Mouse (Mus musculus): ENCODE measurements around the gene Chst11. TPM values are rescaled to one million over a fixed set of nuclear protein-coding genes. Genes with fewer than 3 reads are reported as not detected.

The Chst11 gene
- total and polyA plus RNA-seq, 3 experiments = 3.1 to 10.6 TPM; not detected in 1

- TF ChIP-seq TAL1 (IDR thresholded peaks at IDR 0.05; ENCODE audit: low read length) = no peak
- no peak for TF ChIP-seq GABPA (IDR thresholded peaks at IDR 0.05; ENCODE audit: low read depth, low read length)
- no peak for TF ChIP-seq UBTF (IDR thresholded peaks at IDR 0.05; ENCODE audit: borderline replicate concordance, insufficient read depth, low read depth, low read length)
- no peak for TF ChIP-seq MAX (IDR thresholded peaks at IDR 0.05; ENCODE audit: low read length)
- TF ChIP-seq SMC3 (IDR thresholded peaks at IDR 0.05; ENCODE audit: low read depth, low read length) = no peak
- no peak for TF ChIP-seq CHD1 (IDR thresholded peaks at IDR 0.05; ENCODE audit: low read depth, low read length)
- no peak for TF ChIP-seq MYC (IDR thresholded peaks at IDR 0.05; ENCODE audit: low read depth, low read length)
- no peak for TF ChIP-seq MXI1 (IDR thresholded peaks at IDR 0.05; ENCODE audit: low read depth, low read length)
- TF ChIP-seq CTCF (IDR thresholded peaks at IDR 0.05 in 2 of 3, conservative IDR thresholded peaks at IDR 0.05 in 1 of 3; ENCODE audit: control insufficient read depth in 1 of 3, insufficient read depth in 1 of 3, low read depth in 2 of 3, low read length in 3 of 3, poor library complexity in 1 of 3, severe bottlenecking in 1 of 3) = no peak
- no peak for TF ChIP-seq POLR2AphosphoS5 (IDR thresholded peaks at IDR 0.05; ENCODE audit: borderline replicate concordance, low read depth, low read length)
- TF ChIP-seq ZMIZ1 (IDR thresholded peaks at IDR 0.05; ENCODE audit: low read depth, low read length) = no peak
- TF ChIP-seq ELF1 (IDR thresholded peaks at IDR 0.05; ENCODE audit: low read depth, low read length) = no peak
- no peak for TF ChIP-seq MEF2A (IDR thresholded peaks at IDR 0.05; ENCODE audit: extremely low read depth, insufficient replicate concordance, low read depth, low read length, poor library complexity, severe bottlenecking)
- TF ChIP-seq NRF1 (IDR thresholded peaks at IDR 0.05; ENCODE audit: insufficient read depth, low read depth, low read length, poor library complexity, severe bottlenecking) = no peak
- no peak for TF ChIP-seq POLR2AphosphoS2 (IDR thresholded peaks at IDR 0.05; ENCODE audit: low read length)
- TF ChIP-seq ZKSCAN1 (IDR thresholded peaks at IDR 0.05; ENCODE audit: low read depth, low read length) = no peak
- TF ChIP-seq POLR2A (IDR thresholded peaks at IDR 0.05; ENCODE audit: control insufficient read depth in 1 of 2, insufficient read depth in 1 of 2, low read depth in 1 of 2, low read length in 2 of 2, poor library complexity in 1 of 2) = no peak
- TF ChIP-seq JUND (IDR thresholded peaks at IDR 0.05; ENCODE audit: low read depth, low read length) = no peak
- TF ChIP-seq ZNF384 (IDR thresholded peaks at IDR 0.05; ENCODE audit: low read depth, low read length) = no peak
- no peaks in the 10 kb centered on the region for H3K9me3 ChIP-seq (replicated peaks; ENCODE audit: insufficient read depth, low read length)
- H3K27me3 ChIP-seq (ENCODE audit: control insufficient read depth in 1 of 2, insufficient read depth in 2 of 2, low read length in 2 of 2) = peaks cover 0 to 3% of the 10 kb centered on the region in 2 experiments; a peak in 1 of 4 replicates
- H3K4me1 ChIP-seq (ENCODE audit: control insufficient read depth in 1 of 2, insufficient read depth in 2 of 2, low read length in 2 of 2) = no peaks in the 10 kb centered on the region
- no peaks in the 10 kb centered on the region for H3K36me3 ChIP-seq (ENCODE audit: control insufficient read depth in 1 of 2, insufficient read depth in 2 of 2, low read length in 2 of 2)
- no peak overlapping the region for H3K27ac ChIP-seq (ENCODE audit: control insufficient read depth, low read depth, low read length)
- DNase-seq (ENCODE audit: low read depth, low spot score) = no peak
- H3K4me3 ChIP-seq (ENCODE audit: control insufficient read depth in 1 of 2, insufficient read depth in 1 of 2, low read depth in 2 of 2, low read length in 2 of 2) = no peak overlapping the region
- H3K9ac ChIP-seq (ENCODE audit: control insufficient read depth, low read depth, low read length, poor library complexity, severe bottlenecking) = no peak overlapping the region
- no peaks in the 10 kb centered on the region for H3K79me2 ChIP-seq (ENCODE audit: control insufficient read depth, insufficient read depth, low read length, poor library complexity)
Observed at GRCm38 (mm10) chr10:83242106-83242686, 256.9 kb downstream of the Chst11 start.

- H3K79me2 ChIP-seq (ENCODE audit: control insufficient read depth, insufficient read depth, low read length, poor library complexity) = no peaks in the 10 kb centered on the region
- H3K9me3 ChIP-seq (replicated peaks; ENCODE audit: insufficient read depth, low read length) = no peaks in the 10 kb centered on the region
- no peaks in the 10 kb centered on the region for H3K4me1 ChIP-seq (ENCODE audit: control insufficient read depth in 1 of 2, insufficient read depth in 2 of 2, low read length in 2 of 2)
- peaks cover 0 to 3% of the 10 kb centered on the region in 2 experiments; a peak in 1 of 4 replicates for H3K27me3 ChIP-seq (ENCODE audit: control insufficient read depth in 1 of 2, insufficient read depth in 2 of 2, low read length in 2 of 2)
- no peak for DNase-seq (ENCODE audit: low read depth, low spot score)
- TF ChIP-seq JUND (IDR thresholded peaks at IDR 0.05; ENCODE audit: low read depth, low read length) = no peak
- no peak for TF ChIP-seq HCFC1 (IDR thresholded peaks at IDR 0.05; ENCODE audit: low read depth, low read length)
- no peak for TF ChIP-seq TCF12 (IDR thresholded peaks at IDR 0.05; ENCODE audit: low read depth, low read length)
- TF ChIP-seq MAFK (IDR thresholded peaks at IDR 0.05; ENCODE audit: borderline replicate concordance, low read depth, low read length) = no peak
- no peak for TF ChIP-seq RAD21 (IDR thresholded peaks at IDR 0.05; ENCODE audit: low read depth, low read length)
- TF ChIP-seq MEF2A (IDR thresholded peaks at IDR 0.05; ENCODE audit: extremely low read depth, insufficient replicate concordance, low read depth, low read length, poor library complexity, severe bottlenecking) = no peak
- TF ChIP-seq POLR2A (IDR thresholded peaks at IDR 0.05; ENCODE audit: control insufficient read depth in 1 of 2, insufficient read depth in 1 of 2, low read depth in 1 of 2, low read length in 2 of 2, poor library complexity in 1 of 2) = no peak
- no peak for TF ChIP-seq ZNF384 (IDR thresholded peaks at IDR 0.05; ENCODE audit: low read depth, low read length)
- TF ChIP-seq E2F4 (IDR thresholded peaks at IDR 0.05; ENCODE audit: borderline replicate concordance, low read depth, low read length) = no peak
- no peak for TF ChIP-seq ETS1 (IDR thresholded peaks at IDR 0.05; ENCODE audit: low read depth, low read length)
- TF ChIP-seq POLR2AphosphoS2 (IDR thresholded peaks at IDR 0.05; ENCODE audit: low read length) = no peak
- TF ChIP-seq BHLHE40 (IDR thresholded peaks at IDR 0.05; ENCODE audit: borderline replicate concordance, low read depth, low read length) = no peak
- H3K36me3 ChIP-seq (ENCODE audit: control insufficient read depth in 1 of 2, insufficient read depth in 2 of 2, low read length in 2 of 2) = no peaks in the 10 kb centered on the region
- H3K9ac ChIP-seq (ENCODE audit: control insufficient read depth, low read depth, low read length, poor library complexity, severe bottlenecking) = no peak overlapping the region
- no peak overlapping the region for H3K4me3 ChIP-seq (ENCODE audit: control insufficient read depth in 1 of 2, insufficient read depth in 1 of 2, low read depth in 2 of 2, low read length in 2 of 2)
- H3K27ac ChIP-seq (ENCODE audit: control insufficient read depth, low read depth, low read length) = no peak overlapping the region
Observed at GRCm38 (mm10) chr10:83244131-83244530, 258.8 kb downstream of the Chst11 start.
